Mouse (Mus musculus) neural tube, embryonic 11.5 days (tissue): ENCODE results near the gene Adgrd1. TPM values are rescaled to one million over a fixed set of nuclear protein-coding genes. Genes with fewer than 3 reads are reported as not detected.

Experiments
- ATAC-seq: fragments of 200-750 bp; cut with Nextera tagmentation; 2 replicates; pipeline ENCODE4 v1.8.0; 2017; ENCODE audit warnings: moderate number of reproducible peaks, mild to moderate bottlenecking, moderate TSS enrichment, moderate library complexity; ENCODE audit not compliant: insufficient read depth, low FRiP score, low TSS enrichment
- DNase-seq: peaks from one replicate; pipeline ENCODE4 v3.0.0-alpha.2; 2015; ENCODE audit warnings: low spot score
- H3K27ac ChIP-seq: fragments of 300-500 bp; sonication (generic); 2 replicates; pipeline ENCODE4 v1.5.1; 2014; ENCODE audit warnings: low read depth, mild to moderate bottlenecking, low read length
- H3K27me3 ChIP-seq: fragments of 300-500 bp; sonication (generic); 2 replicates; pipeline ENCODE4 v1.6.1; 2014; ENCODE audit warnings: mild to moderate bottlenecking, low read length, mixed read lengths; ENCODE audit not compliant: control insufficient read depth, insufficient read depth
- H3K36me3 ChIP-seq: fragments of 300-500 bp; sonication (generic); 2 replicates; pipeline ENCODE4 v1.6.1; 2014; ENCODE audit warnings: mild to moderate bottlenecking, low read length, moderate library complexity, mixed read lengths; ENCODE audit not compliant: control insufficient read depth, insufficient read depth
- H3K4me1 ChIP-seq: fragments of 300-500 bp; sonication (generic); 2 replicates; pipeline ENCODE4 v1.6.1; 2014; ENCODE audit warnings: low read length, mixed read lengths; ENCODE audit not compliant: control insufficient read depth, insufficient read depth
- H3K4me2 ChIP-seq: fragments of 300-500 bp; sonication (generic); 2 replicates; pipeline ENCODE4 v1.6.1; 2014; ENCODE audit warnings: low read depth, mild to moderate bottlenecking, moderate library complexity
- H3K4me3 ChIP-seq: fragments of 300-500 bp; sonication (generic); 2 replicates; pipeline ENCODE4 v1.5.1; 2014; ENCODE audit warnings: low read depth, low read length
- H3K9ac ChIP-seq: fragments of 300-500 bp; sonication (generic); 2 replicates; pipeline ENCODE4 v1.6.1; 2014; ENCODE audit warnings: mild to moderate bottlenecking, low read length
- H3K9me3 ChIP-seq: fragments of 300-500 bp; sonication (generic); 2 replicates; pipeline ENCODE4 v1.6.1; 2016; ENCODE audit warnings: low read length; ENCODE audit not compliant: control insufficient read depth
- WGBS: fragments of 180-500 bp; shearing (Covaris S2); extraction: QIAGEN DNeasy Blood & Tissue Kit; methylation state at CpG from one replicate; pipeline ENCODE4 v1.1.7; 2014; 5-methylcytosine and 5-hydroxymethylcytosine counted together
- polyA plus RNA-seq: library from polyadenylated mRNA; unstranded; fragments of >200 nt; fragmentation: Nextera tagmentation; extraction: Ambion mirVana; gene quantifications from 2 replicates; pipeline ENCODE4 v1.2.1, GENCODE M21; 2014

Gene Adgrd1
- polyA plus RNA-seq, 1 experiment from 2014 or later, result 0.16 TPM

GRCm38 (mm10) chr5:129177697-129178511 lies 81.4 kb downstream of the Adgrd1 start:
- no peak overlapping the region for H3K4me3 ChIP-seq
- no peaks in the 10 kb centered on the region for H3K9me3 ChIP-seq
- H3K27me3 ChIP-seq, result no peaks in the 10 kb centered on the region
- no peak overlapping the region for H3K4me2 ChIP-seq
- no peak overlapping the region for H3K9ac ChIP-seq
- WGBS, result 52% methylated on average over 14 of the region's 14 CpGs
- ATAC-seq (peak; percentile 20; the same call in 1 of the 2 replicates), DNase-seq (peak; percentile 86)
- H3K27ac ChIP-seq, result no peak overlapping the region
- no peaks in the 10 kb centered on the region for H3K4me1 ChIP-seq
- no peaks in the 10 kb centered on the region for H3K36me3 ChIP-seq

GRCm38 (mm10) chr5:129179356-129179755 lies 82.8 kb downstream of the Adgrd1 start:
- Histone ChIP-seq H3K27me3 (no peaks in the 10 kb centered on the region), H3K36me3 (no peaks in the 10 kb centered on the region), H3K4me3 (no peak overlapping the region), H3K27ac (no peak overlapping the region), H3K9ac (no peak overlapping the region), H3K4me1 (0 out of 2 replicates have a peak, but pooled peaks cover 3% of the 10 kb centered on the region), H3K9me3 (no peaks in the 10 kb centered on the region), H3K4me2 (no peak overlapping the region)
- DNase-seq (no peak), ATAC-seq (no peak)
- 98% methylated on average over 6 of the region's 6 CpGs for WGBS

- Histone ChIP-seq H3K4me1 (0 out of 2 replicates have a peak, but pooled peaks cover 3% of the 10 kb centered on the region), H3K9ac (no peak overlapping the region), H3K27me3 (no peaks in the 10 kb centered on the region), H3K9me3 (no peaks in the 10 kb centered on the region), H3K27ac (no peak overlapping the region), H3K4me2 (no peak overlapping the region), H3K36me3 (no peaks in the 10 kb centered on the region), H3K4me3 (no peak overlapping the region)
- ATAC-seq, result no peak
- 83% methylated on average over 17 of the region's 17 CpGs for WGBS
- DNase-seq, result no peak
These were observed 83.6 kb downstream of the Adgrd1 start for GRCm38 (mm10) chr5:129179995-129180714.

DNA sequence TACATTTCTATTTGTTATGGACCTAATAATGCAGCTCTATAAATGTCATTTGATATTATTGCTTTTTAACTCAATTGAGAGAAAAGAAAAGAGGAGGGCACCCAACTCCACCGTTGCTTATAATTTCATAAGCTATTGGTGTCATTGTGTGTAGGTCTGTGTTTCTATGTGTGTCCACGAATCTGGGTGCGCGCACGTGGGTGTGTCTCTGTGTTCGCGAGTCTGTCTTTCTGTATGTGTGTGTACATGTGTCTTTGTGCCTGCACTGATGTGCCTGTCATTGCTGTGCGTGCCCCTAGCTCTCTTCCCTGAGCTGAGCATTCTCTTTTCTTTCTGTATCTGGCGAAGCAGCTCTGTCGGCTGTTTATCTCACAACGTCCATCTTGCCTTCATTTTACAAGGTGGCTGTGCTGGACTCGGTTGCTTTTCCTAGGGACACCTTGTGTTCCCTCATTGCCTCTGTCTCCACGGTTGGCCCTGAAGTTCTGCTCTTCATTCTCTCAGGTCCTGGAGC lies 84.2 kb downstream of the Adgrd1 start:
- Histone ChIP-seq H3K4me1 (0 out of 2 replicates have a peak, but pooled peaks cover 3% of the 10 kb centered on the region), H3K9ac (no peak overlapping the region), H3K27ac (no peak overlapping the region), H3K4me2 (no peak overlapping the region), H3K36me3 (no peaks in the 10 kb centered on the region), H3K9me3 (no peaks in the 10 kb centered on the region), H3K4me3 (no peak overlapping the region), H3K27me3 (no peaks in the 10 kb centered on the region)
- no peak for ATAC-seq
- no peak for DNase-seq
- WGBS, result 87% methylated on average over 13 of the region's 13 CpGs

DNA sequence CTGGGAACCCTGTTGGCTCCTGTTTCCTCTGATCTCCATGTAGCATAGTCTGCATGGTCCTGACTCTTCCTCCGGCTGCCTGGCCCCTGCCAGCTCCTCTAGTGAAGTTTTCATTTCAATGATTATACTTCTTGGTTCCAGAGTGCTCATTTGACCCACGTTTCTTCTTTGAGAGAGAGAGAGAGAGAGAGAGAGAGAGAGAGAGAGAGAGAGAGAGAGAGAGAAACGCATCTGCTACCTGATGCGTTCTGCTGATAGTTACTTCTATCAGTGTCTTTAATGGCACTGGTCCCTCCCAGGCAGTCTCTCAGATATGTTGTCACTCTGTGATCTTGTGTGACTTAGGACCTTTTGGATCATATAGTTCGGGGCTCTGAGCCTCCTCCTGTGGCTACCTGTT lies 84.9 kb downstream of the Adgrd1 start:
- no peak overlapping the region for H3K4me2 ChIP-seq
- H3K36me3 ChIP-seq, result no peaks in the 10 kb centered on the region
- H3K27me3 ChIP-seq, result no peaks in the 10 kb centered on the region
- 0 out of 2 replicates have a peak, but pooled peaks cover 3% of the 10 kb centered on the region for H3K4me1 ChIP-seq
- H3K27ac ChIP-seq, result no peak overlapping the region
- no peak for ATAC-seq
- no peak for DNase-seq
- 76% methylated on average over 5 of the region's 5 CpGs for WGBS
- no peak overlapping the region for H3K4me3 ChIP-seq
- H3K9me3 ChIP-seq, result no peaks in the 10 kb centered on the region
- no peak overlapping the region for H3K9ac ChIP-seq

GRCm38 (mm10) chr5:129182554-129182953 lies 86.0 kb downstream of the Adgrd1 start:
- whole genome bisulfite sequencing, result 50% methylated on average over 8 of the region's 8 CpGs
- no peak overlapping the region for H3K9ac ChIP-seq
- no peaks in the 10 kb centered on the region for H3K9me3 ChIP-seq
- ATAC-seq, result no peak
- no peak overlapping the region for H3K27ac ChIP-seq
- no peak for DNase-seq
- no peaks in the 10 kb centered on the region for H3K36me3 ChIP-seq
- H3K4me2 ChIP-seq, result no peak overlapping the region
- no peaks in the 10 kb centered on the region for H3K27me3 ChIP-seq
- no peak overlapping the region for H3K4me3 ChIP-seq
- H3K4me1 ChIP-seq, result 0 out of 2 replicates have a peak, but pooled peaks cover 3% of the 10 kb centered on the region

- H3K36me3 ChIP-seq, result no peaks in the 10 kb centered on the region
- H3K27me3 ChIP-seq, result no peaks in the 10 kb centered on the region
- H3K27ac ChIP-seq, result no peak overlapping the region
- H3K9me3 ChIP-seq, result no peaks in the 10 kb centered on the region
- H3K4me1 ChIP-seq, result 0 out of 2 replicates have a peak, but pooled peaks cover 3% of the 10 kb centered on the region
- WGBS, result 14% methylated on average over 2 of the region's 2 CpGs
- DNase-seq, result peak; percentile 47
- H3K4me2 ChIP-seq, result no peak overlapping the region
- no peak overlapping the region for H3K4me3 ChIP-seq
- H3K9ac ChIP-seq, result no peak overlapping the region
- no peak for ATAC-seq
These were observed 89.7 kb downstream of the Adgrd1 start for GRCm38 (mm10) chr5:129186260-129186659.

DNA sequence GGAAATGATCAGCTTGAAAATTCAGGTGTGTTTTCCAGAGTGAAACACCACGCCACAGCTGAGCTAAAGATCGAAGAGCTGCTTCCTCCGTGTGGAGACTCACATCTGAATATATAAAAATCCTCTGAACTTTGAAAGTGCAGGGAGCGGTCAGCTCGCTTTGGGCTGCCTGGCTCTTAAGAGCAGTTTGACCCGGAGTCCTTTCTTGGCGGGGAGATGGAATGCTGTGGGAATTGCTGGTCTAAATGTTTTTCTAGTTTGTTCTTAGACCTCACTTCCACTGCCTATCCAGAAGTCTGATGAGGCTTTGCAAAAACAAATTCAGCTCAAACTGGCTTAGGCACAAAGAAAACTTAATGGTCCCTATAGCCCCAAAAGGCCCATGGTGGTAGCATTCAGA lies 90.4 kb downstream of the Adgrd1 start:
- H3K27ac ChIP-seq, result no peak overlapping the region
- no peak for ATAC-seq
- H3K4me3 ChIP-seq, result no peak overlapping the region
- no peak overlapping the region for H3K4me2 ChIP-seq
- H3K9me3 ChIP-seq, result no peaks in the 10 kb centered on the region
- no peak for DNase-seq
- 85% methylated on average over 7 of the region's 7 CpGs for WGBS
- no peaks in the 10 kb centered on the region for H3K36me3 ChIP-seq
- no peak overlapping the region for H3K9ac ChIP-seq
- H3K27me3 ChIP-seq, result no peaks in the 10 kb centered on the region
- H3K4me1 ChIP-seq, result 0 out of 2 replicates have a peak, but pooled peaks cover 3% of the 10 kb centered on the region
